Mouse (Mus musculus): ENCODE results near the gene Ciz1. TPM values are rescaled to one million over a fixed set of nuclear protein-coding genes. Genes with fewer than 3 reads are reported as not detected.

Ciz1 gene
- polyA plus RNA-seq, 1 experiment, result 34.3 TPM

DNA sequence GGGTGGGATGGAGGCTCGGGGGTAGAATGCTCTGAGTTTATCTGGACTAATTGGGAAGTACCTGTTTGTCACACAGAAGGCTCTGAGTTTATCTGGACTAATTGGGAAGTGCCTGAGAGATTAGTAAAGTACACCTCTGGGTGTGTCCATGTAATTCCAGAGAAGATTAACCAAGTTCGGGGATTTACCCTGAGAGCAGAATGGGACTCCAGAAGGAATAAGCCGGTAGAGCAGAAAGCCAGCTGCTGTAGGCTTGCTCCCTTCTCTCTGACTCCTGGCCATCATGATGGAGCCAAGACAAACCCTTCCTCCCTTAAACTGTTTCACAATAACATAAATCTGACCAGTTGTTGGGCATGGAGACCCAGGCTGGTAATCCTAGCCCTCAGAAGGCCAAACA lies 72.7 kb downstream of the Ciz1 start:
- no peaks in the 10 kb centered on the region for H3K36me3 ChIP-seq (ENCODE audit: control insufficient read depth, insufficient read depth, low read length, poor library complexity, severe bottlenecking)
- no peak overlapping the region for H3K9ac ChIP-seq (ENCODE audit: low read depth, poor library complexity, severe bottlenecking)
- no peaks in the 10 kb centered on the region for H3K9me3 ChIP-seq (replicated peaks; ENCODE audit: control insufficient read depth, insufficient read depth, low read length, poor library complexity, severe bottlenecking)
- no peaks in the 10 kb centered on the region for H3K27me3 ChIP-seq (ENCODE audit: control insufficient read depth, insufficient read depth, low read length, poor library complexity, severe bottlenecking)
- H3K27ac ChIP-seq (ENCODE audit: insufficient read depth, low read length), result no peak overlapping the region
- no peaks in the 10 kb centered on the region for H3K4me1 ChIP-seq (ENCODE audit: control insufficient read depth, insufficient read depth, low read length)
- H3K4me3 ChIP-seq (ENCODE audit: low read depth, low read length), result no peak overlapping the region
- TF ChIP-seq CTCF (IDR thresholded peaks at IDR 0.05; ENCODE audit: low read depth, low read length), result no peak
- no peak for TF ChIP-seq POLR2A (IDR thresholded peaks at IDR 0.05; ENCODE audit: insufficient read depth, low read length)
- TF ChIP-seq EP300 (IDR thresholded peaks at IDR 0.05; ENCODE audit: insufficient read depth, low read depth, low read length), result no peak

- H3K9ac ChIP-seq (ENCODE audit: low read depth, poor library complexity, severe bottlenecking), result no peak overlapping the region
- no peaks in the 10 kb centered on the region for H3K9me3 ChIP-seq (replicated peaks; ENCODE audit: control insufficient read depth, insufficient read depth, low read length, poor library complexity, severe bottlenecking)
- H3K4me1 ChIP-seq (ENCODE audit: control insufficient read depth, insufficient read depth, low read length), result no peaks in the 10 kb centered on the region
- H3K27me3 ChIP-seq (ENCODE audit: control insufficient read depth, insufficient read depth, low read length, poor library complexity, severe bottlenecking), result no peaks in the 10 kb centered on the region
- H3K27ac ChIP-seq (ENCODE audit: insufficient read depth, low read length), result no peak overlapping the region
- H3K4me3 ChIP-seq (ENCODE audit: low read depth, low read length), result no peak overlapping the region
- H3K36me3 ChIP-seq (ENCODE audit: control insufficient read depth, insufficient read depth, low read length, poor library complexity, severe bottlenecking), result no peaks in the 10 kb centered on the region
- TF ChIP-seq EP300 (IDR thresholded peaks at IDR 0.05; ENCODE audit: insufficient read depth, low read depth, low read length) (no peak), CTCF (IDR thresholded peaks at IDR 0.05; ENCODE audit: low read depth, low read length) (no peak), POLR2A (IDR thresholded peaks at IDR 0.05; ENCODE audit: insufficient read depth, low read length) (no peak)
Measured at GRCm38 (mm10) chr2:32425568-32425967, 73.4 kb downstream of the Ciz1 start.

DNA sequence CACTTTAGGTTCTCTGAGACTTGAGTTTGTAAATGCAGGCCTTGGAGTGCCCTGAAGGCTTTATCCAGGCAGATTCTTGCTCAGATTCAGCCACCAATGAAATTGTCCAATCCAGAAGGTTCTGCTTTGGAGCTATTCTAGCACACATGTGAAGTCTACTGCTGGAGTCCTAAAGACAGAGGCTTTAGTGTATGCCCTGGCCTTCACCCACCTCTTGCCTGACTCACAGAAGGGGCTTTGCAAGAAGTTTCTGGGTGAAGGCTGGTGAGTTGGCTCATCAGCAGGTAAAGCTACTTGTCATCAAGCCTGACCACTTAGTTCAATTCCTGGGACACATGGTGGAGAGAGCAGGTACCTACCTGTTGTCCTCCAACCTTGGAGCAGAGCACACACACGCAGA lies 74.0 kb downstream of the Ciz1 start:
- Histone ChIP-seq H3K9me3 (replicated peaks; ENCODE audit: control insufficient read depth, insufficient read depth, low read length, poor library complexity, severe bottlenecking) (no peaks in the 10 kb centered on the region), H3K9ac (ENCODE audit: low read depth, poor library complexity, severe bottlenecking) (no peak overlapping the region), H3K27ac (ENCODE audit: insufficient read depth, low read length) (no peak overlapping the region), H3K4me3 (ENCODE audit: low read depth, low read length) (no peak overlapping the region), H3K36me3 (ENCODE audit: control insufficient read depth, insufficient read depth, low read length, poor library complexity, severe bottlenecking) (no peaks in the 10 kb centered on the region), H3K27me3 (ENCODE audit: control insufficient read depth, insufficient read depth, low read length, poor library complexity, severe bottlenecking) (no peaks in the 10 kb centered on the region), H3K4me1 (ENCODE audit: control insufficient read depth, insufficient read depth, low read length) (no peaks in the 10 kb centered on the region)
- TF ChIP-seq CTCF (IDR thresholded peaks at IDR 0.05; ENCODE audit: low read depth, low read length) (no peak), EP300 (IDR thresholded peaks at IDR 0.05; ENCODE audit: insufficient read depth, low read depth, low read length) (no peak), POLR2A (IDR thresholded peaks at IDR 0.05; ENCODE audit: insufficient read depth, low read length) (no peak)

- Histone ChIP-seq H3K27me3 (ENCODE audit: control insufficient read depth, insufficient read depth, low read length, poor library complexity, severe bottlenecking) (no peaks in the 10 kb centered on the region), H3K9ac (ENCODE audit: low read depth, poor library complexity, severe bottlenecking) (no peak overlapping the region), H3K27ac (ENCODE audit: insufficient read depth, low read length) (no peak overlapping the region), H3K4me3 (ENCODE audit: low read depth, low read length) (no peak overlapping the region), H3K9me3 (replicated peaks; ENCODE audit: control insufficient read depth, insufficient read depth, low read length, poor library complexity, severe bottlenecking) (no peaks in the 10 kb centered on the region), H3K4me1 (ENCODE audit: control insufficient read depth, insufficient read depth, low read length) (no peaks in the 10 kb centered on the region), H3K36me3 (ENCODE audit: control insufficient read depth, insufficient read depth, low read length, poor library complexity, severe bottlenecking) (no peaks in the 10 kb centered on the region)
- TF ChIP-seq CTCF (IDR thresholded peaks at IDR 0.05; ENCODE audit: low read depth, low read length) (no peak), POLR2A (IDR thresholded peaks at IDR 0.05; ENCODE audit: insufficient read depth, low read length) (no peak), EP300 (IDR thresholded peaks at IDR 0.05; ENCODE audit: insufficient read depth, low read depth, low read length) (no peak)
Measured at GRCm38 (mm10) chr2:32427720-32428119, 75.6 kb downstream of the Ciz1 start.

DNA sequence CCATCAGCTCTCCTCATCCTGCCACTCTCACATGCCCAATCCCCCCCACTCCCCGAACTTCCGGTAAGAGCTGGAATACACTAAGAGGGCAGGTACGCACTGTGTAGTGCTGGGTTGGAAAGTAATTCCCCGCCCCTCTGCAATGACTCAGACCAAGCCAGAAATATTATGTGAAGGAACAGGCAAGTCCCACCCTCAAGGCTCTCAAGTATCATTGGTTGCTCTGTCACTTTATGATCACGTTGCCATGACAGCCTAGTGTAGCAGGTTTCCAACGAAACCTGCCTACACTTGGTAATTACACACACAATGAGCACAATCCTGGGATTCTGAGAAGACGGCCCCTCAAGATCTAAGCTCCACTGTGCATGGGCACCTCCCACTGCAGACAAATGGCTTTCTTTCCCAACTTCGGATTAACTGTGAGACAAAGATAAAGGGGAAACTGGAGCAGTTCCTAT lies 76.2 kb downstream of the Ciz1 start:
- Histone ChIP-seq H3K4me3 (ENCODE audit: low read depth, low read length) (no peak overlapping the region), H3K4me1 (ENCODE audit: control insufficient read depth, insufficient read depth, low read length) (no peaks in the 10 kb centered on the region), H3K9me3 (replicated peaks; ENCODE audit: control insufficient read depth, insufficient read depth, low read length, poor library complexity, severe bottlenecking) (no peaks in the 10 kb centered on the region), H3K27me3 (ENCODE audit: control insufficient read depth, insufficient read depth, low read length, poor library complexity, severe bottlenecking) (no peaks in the 10 kb centered on the region), H3K9ac (ENCODE audit: low read depth, poor library complexity, severe bottlenecking) (no peak overlapping the region), H3K36me3 (ENCODE audit: control insufficient read depth, insufficient read depth, low read length, poor library complexity, severe bottlenecking) (no peaks in the 10 kb centered on the region), H3K27ac (ENCODE audit: insufficient read depth, low read length) (no peak overlapping the region)
- TF ChIP-seq CTCF (IDR thresholded peaks at IDR 0.05; ENCODE audit: low read depth, low read length), result no peak
- no peak for TF ChIP-seq EP300 (IDR thresholded peaks at IDR 0.05; ENCODE audit: insufficient read depth, low read depth, low read length)
- TF ChIP-seq POLR2A (IDR thresholded peaks at IDR 0.05; ENCODE audit: insufficient read depth, low read length), result no peak

DNA sequence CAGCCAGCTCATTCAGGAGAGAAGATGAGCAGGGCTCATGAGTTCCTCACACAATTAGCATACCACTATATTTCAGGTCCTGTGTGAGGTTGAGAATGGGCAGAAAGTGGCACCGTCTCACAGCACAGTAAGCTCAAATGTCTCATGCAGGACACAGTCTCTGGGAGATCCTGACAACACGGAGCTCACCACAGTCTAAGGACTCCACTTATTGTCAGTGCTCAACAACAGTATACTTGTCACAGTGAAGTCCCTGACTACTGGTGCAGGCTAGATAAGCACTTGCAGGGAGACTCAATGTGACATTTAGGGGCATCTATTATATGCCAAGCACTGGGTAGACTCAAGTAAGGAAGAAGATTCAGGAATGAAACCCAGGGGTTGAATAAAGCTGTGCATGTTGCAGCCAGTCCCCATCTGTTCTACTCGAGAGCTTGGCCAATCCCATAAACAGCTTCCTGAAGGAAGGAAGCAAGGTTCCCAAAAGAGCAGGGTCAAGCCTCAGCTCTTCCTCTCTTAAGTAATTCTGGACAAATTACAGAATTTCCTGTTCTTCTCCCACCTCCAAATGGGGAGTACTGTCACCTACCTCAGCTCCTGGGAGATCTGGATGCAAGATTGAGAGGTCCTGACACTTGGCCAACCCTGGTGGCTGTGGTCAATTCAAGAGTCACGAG lies 77.2 kb downstream of the Ciz1 start:
- H3K9ac ChIP-seq (ENCODE audit: low read depth, poor library complexity, severe bottlenecking), result no peak overlapping the region
- H3K9me3 ChIP-seq (replicated peaks; ENCODE audit: control insufficient read depth, insufficient read depth, low read length, poor library complexity, severe bottlenecking), result no peaks in the 10 kb centered on the region
- H3K36me3 ChIP-seq (ENCODE audit: control insufficient read depth, insufficient read depth, low read length, poor library complexity, severe bottlenecking), result no peaks in the 10 kb centered on the region
- H3K4me1 ChIP-seq (ENCODE audit: control insufficient read depth, insufficient read depth, low read length), result no peaks in the 10 kb centered on the region
- no peaks in the 10 kb centered on the region for H3K27me3 ChIP-seq (ENCODE audit: control insufficient read depth, insufficient read depth, low read length, poor library complexity, severe bottlenecking)
- no peak overlapping the region for H3K4me3 ChIP-seq (ENCODE audit: low read depth, low read length)
- no peak overlapping the region for H3K27ac ChIP-seq (ENCODE audit: insufficient read depth, low read length)
- TF ChIP-seq EP300 (IDR thresholded peaks at IDR 0.05; ENCODE audit: insufficient read depth, low read depth, low read length) (no peak), POLR2A (IDR thresholded peaks at IDR 0.05; ENCODE audit: insufficient read depth, low read length) (no peak), CTCF (IDR thresholded peaks at IDR 0.05; ENCODE audit: low read depth, low read length) (no peak)

Other genes with a start within 250 kb of the Ciz1 start
- 106 and 112 TPM in 2 replicates for gene Prrc2b, start 201.2 kb upstream of the Ciz1 start, polyA plus RNA-seq (2011; ENCODE audit: insufficient read depth, insufficient read length, low read depth, missing spikeins)
- 30.6 and 39.5 TPM in 2 replicates for gene Pomt1, start 115.7 kb upstream of the Ciz1 start, polyA plus RNA-seq (2011; ENCODE audit: insufficient read depth, insufficient read length, low read depth, missing spikeins)
- 27.8 and 29.7 TPM in 2 replicates for gene Uck1, start 92.2 kb upstream of the Ciz1 start, polyA plus RNA-seq (2011; ENCODE audit: insufficient read depth, insufficient read length, low read depth, missing spikeins)
- gene Golga2, start 64.9 kb upstream of the Ciz1 start, polyA plus RNA-seq (2011; ENCODE audit: insufficient read depth, insufficient read length, low read depth, missing spikeins), result 38.4 and 39.3 TPM in 2 replicates
- gene Swi5, start 64.3 kb upstream of the Ciz1 start, polyA plus RNA-seq (2011; ENCODE audit: insufficient read depth, insufficient read length, low read depth, missing spikeins), result 553 and 558 TPM in 2 replicates
- 11.6 and 17.0 TPM in 2 replicates for gene Dnm1, start 1.0 kb downstream of the Ciz1 start, polyA plus RNA-seq (2011; ENCODE audit: insufficient read depth, insufficient read length, low read depth, missing spikeins)
- 25.7 and 30.5 TPM in 2 replicates for gene 1110008P14Rik, start 29.6 kb downstream of the Ciz1 start, polyA plus RNA-seq (2011; ENCODE audit: insufficient read depth, insufficient read length, low read depth, missing spikeins)
- not detected in 2 replicates for gene Lcn2, start 35.9 kb downstream of the Ciz1 start, polyA plus RNA-seq (2011; ENCODE audit: insufficient read depth, insufficient read length, low read depth, missing spikeins)
- gene Ptges2, start 43.6 kb downstream of the Ciz1 start, polyA plus RNA-seq (2011; ENCODE audit: insufficient read depth, insufficient read length, low read depth, missing spikeins), result 18.1 and 22.2 TPM in 2 replicates
- 3.0 and 3.6 TPM in 2 replicates for gene Naif1, start 98.1 kb downstream of the Ciz1 start, polyA plus RNA-seq (2011; ENCODE audit: insufficient read depth, insufficient read length, low read depth, missing spikeins)
- 12.8 and 16.5 TPM in 2 replicates for gene Slc25a25, start 99.1 kb downstream of the Ciz1 start, polyA plus RNA-seq (2011; ENCODE audit: insufficient read depth, insufficient read length, low read depth, missing spikeins)
- gene Fam102a, start 183.0 kb downstream of the Ciz1 start, polyA plus RNA-seq (2011; ENCODE audit: insufficient read depth, insufficient read length, low read depth, missing spikeins), result 12.2 and 16.5 TPM in 2 replicates
- gene Dpm2, start 218.5 kb downstream of the Ciz1 start, polyA plus RNA-seq (2011; ENCODE audit: insufficient read depth, insufficient read length, low read depth, missing spikeins), result 35.1 and 41.7 TPM in 2 replicates
- 1.8 and 4.1 TPM in 2 replicates for gene Pip5kl1, start 222.5 kb downstream of the Ciz1 start, polyA plus RNA-seq (2011; ENCODE audit: insufficient read depth, insufficient read length, low read depth, missing spikeins)
- 0.44 TPM in 1 of 2 replicates, not detected in the other for gene 9430097D07Rik, start 223.4 kb downstream of the Ciz1 start, polyA plus RNA-seq (2011; ENCODE audit: insufficient read depth, insufficient read length, low read depth, missing spikeins)
- 9.4 and 9.7 TPM in 2 replicates for gene St6galnac4, start 234.8 kb downstream of the Ciz1 start, polyA plus RNA-seq (2011; ENCODE audit: insufficient read depth, insufficient read length, low read depth, missing spikeins)
- gene St6galnac6, start 247.4 kb downstream of the Ciz1 start, polyA plus RNA-seq (2011; ENCODE audit: insufficient read depth, insufficient read length, low read depth, missing spikeins), result 22.5 and 24.2 TPM in 2 replicates